Mouse (Mus musculus): ENCODE measurements around the gene Zfp106.
"Not testable (repeated sequence)": the region's sequence is repeated elsewhere in the genome, so short reads cannot be mapped to it uniquely, and the experiment has no call there.

The Zfp106 gene

DNA sequence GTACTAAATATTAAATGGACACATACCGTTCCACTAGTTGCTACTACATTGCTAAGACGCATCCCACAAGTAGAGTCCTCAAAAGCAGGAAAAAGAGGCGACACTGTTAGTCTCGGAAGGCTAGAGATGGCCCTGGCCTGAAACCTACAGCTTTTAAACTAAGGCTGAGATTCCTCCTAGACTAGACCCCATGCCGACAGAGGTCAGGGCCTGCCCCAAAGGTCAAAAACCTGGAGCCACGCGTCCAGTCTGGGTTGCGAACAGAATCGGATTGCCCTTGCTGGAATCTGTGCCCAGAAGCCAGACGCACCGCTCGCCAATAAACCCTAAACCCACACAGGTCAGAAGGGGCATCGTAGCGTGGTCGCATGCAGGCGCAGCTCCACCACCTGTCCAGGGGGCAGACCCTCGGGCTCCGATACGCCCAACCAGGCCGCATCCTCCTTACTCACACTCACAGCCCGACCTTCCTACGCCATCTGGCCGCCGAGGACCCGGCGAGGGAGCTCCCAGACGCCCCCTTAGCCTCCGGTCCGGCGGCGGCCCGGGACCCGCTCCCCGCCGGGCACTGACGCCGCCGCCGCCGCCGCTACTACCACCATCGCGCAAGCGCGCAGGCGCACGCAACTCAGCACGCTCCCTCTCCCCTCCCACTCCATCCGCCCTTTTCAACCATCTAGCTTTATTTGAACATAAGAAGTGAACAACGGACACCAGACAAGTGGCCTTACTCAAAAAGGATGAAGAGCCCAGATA, at the start of gene Zfp106:
Gene Zfp106, minus strand, starts transcription at position 609 of the 756 bp plus-strand sequence.
- peak; percentile 55 for DNase-seq (ENCODE audit: low spot score)

DNA sequence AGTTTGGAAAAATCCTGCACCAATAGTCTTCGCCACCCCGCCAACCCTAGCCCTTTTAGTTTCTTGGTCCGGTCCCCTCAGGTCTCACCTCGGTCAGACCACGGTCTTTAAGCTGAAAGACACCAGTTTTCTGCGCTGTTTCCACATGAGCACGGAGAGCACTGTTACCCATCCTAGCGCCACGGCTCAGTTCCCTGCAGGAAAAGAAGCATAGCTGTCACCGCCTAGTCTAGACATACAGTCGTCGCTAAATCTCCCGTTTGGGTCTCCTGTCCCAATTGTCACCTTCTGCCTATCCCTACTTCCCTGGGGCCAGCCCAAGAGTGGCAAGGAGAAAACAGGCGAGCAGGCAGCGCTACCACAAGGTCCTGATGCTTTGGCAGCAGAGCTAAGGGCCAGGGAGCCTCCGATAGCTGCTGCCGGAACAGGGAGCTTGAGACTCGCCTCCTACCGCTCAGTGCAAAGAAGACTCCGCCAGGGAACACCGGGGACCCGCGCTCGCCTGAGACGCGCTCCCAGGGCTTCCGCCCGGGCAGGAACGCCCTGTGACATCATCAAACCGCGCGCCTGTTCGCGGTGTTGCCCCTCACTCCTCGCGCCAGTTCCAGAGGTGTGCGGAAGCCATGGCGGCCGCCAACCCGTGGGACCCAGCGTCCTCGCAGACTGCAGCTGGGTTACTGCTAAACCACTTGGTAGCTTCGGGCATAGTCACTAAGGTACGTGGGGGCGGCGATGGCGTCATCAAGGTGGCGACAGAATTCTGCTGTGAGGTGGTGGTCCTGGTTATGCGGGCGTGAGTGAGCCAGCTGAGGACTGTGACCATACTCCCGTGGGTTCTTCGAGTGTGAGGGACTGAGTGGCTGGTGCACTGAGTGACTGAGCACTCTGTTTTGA, 45.4 kb upstream of the Zfp106 start, which contains the start of the genes Haus2 and Lrrc57:
Gene Haus2, plus strand, starts transcription at position 554 of the 894 bp plus-strand sequence.
Gene Lrrc57, minus strand, starts transcription at position 691 of the 894 bp plus-strand sequence.
- peak; percentile 75 for DNase-seq (ENCODE audit: low spot score)

DNA sequence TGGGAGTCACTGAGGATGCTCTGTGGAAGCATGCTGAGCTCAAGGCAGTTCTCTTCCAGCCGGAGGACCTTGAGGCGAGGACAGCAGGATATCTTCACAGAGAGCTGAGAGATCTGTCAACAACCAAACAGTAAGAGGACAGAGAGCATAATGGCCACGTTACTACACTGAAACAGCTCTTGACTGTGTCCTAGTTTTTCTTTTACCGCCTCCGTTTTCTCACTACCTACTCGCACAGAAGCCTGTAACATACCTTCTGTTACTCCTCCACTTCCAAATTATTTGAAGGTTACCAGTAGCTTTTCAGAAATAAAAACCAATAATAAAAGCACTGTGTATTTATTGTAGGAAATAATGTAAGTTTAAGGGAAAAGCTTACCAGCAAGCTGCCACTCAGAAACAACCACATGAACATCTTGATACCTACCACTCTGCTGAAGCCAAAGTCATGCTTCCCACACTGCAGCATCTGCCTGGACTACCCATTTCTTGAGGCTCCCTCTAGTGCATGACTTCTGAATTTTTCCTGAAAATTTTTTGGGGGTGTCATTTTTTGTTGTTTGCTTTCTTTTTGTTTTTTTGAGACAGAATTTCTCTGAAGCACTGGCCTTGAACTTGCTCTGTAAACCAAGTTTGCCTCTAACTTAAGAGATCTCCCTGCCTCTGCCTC, 42.5 kb upstream of the Zfp106 start:
- no peak for DNase-seq (ENCODE audit: low spot score)

DNA sequence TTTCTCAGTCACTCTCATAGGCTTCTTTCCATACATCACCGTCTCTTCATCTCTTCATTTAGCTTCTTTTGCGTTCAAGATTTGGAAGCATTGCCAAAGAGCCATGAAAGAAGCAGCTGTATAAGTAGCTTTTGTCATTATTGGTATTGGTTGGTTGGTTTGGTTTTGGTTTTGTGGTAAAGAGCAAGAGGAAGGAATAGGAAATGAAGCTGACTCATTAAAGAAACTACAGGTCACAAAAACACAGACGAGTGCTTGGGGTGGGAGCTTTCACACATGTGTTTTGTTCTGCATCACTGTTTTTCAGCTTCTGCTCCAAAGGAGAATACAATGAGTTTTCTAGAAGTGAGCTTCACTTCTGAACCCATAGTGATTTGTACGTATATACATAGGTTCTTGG, 35.9 kb upstream of the Zfp106 start:
- no peak for DNase-seq (ENCODE audit: low spot score)

DNA sequence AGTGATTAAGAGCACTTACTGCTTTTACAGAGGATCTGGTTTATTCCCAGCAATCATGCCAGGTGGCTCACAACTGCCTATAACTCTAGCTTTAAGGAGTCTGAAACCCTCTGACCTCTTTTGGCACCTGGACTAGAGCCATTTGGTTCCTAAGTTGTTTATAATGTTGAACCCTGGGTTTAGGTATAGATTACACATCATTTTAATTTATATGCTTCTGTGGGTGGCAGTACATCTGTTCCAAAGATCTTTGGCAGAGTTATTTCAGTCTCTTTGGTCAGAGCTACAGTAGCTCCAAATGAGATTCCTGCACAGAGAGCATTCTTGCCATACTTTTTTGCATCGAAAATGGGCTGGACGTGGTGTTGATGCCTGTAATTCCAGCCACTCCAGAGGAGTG, 34.1 kb upstream of the Zfp106 start:
- DNase-seq (ENCODE audit: low spot score): no peak

DNA sequence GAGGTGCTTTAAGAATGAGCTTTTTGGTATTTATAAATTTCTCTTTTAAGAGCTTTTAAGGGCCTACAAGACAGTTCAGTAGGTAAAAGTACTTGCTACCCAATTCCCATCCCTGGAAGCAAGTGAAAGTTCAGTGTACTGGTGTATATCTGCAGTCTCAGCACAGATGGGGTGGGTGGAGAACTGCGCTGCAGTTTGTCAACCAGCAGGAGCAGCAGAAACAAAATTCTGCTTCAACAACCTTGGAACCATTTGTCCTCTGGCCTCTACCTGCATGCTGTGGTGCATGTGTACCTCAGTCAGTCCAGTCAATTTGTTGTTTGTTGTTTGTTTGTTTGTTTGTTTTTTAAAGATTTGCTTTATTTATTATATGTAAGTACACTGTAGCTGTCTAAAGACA, 28.6 kb upstream of the Zfp106 start:
- DNase-seq (ENCODE audit: low spot score): no peak

DNA sequence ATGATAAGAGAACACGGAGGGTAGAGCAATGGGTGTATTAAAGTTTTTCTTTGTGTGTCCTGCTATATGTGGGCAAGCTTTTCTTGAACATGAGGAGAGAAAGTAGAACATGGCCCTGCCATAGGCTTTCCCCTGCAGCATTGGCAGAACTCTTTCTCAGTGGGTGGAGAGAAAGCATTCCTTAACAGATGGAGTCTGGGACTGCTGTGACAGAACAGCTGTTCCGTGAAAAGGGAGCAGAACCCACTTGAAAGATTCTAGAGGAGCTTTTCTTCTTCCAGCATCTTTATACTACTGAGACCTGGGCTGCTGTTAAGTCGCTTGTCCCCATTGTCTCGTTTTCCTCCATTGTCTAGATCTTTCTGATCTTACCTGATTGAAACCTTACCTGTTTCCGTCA, 26.1 kb upstream of the Zfp106 start:
- DNase-seq (ENCODE audit: low spot score): no peak

DNA sequence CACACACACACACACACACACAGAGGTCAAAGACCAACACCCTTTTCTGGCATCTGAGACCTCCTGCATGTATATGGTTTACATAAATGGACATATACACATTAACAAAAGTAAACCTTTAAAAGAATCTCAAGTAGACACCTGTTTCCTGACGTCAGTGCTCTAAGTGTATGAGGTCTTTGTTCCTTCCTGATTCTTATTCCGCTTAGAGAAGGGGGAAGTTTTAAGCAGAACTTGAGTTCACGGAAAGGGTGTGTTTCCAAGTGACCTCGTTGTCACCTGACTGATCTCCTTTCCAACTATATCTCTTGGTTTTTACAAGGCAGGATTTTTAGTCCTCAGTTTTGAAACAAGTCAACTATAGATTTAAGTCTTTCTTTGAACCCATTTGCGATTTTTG, 14.6 kb upstream of the Zfp106 start:
- DNase-seq (ENCODE audit: low spot score): no peak

DNA sequence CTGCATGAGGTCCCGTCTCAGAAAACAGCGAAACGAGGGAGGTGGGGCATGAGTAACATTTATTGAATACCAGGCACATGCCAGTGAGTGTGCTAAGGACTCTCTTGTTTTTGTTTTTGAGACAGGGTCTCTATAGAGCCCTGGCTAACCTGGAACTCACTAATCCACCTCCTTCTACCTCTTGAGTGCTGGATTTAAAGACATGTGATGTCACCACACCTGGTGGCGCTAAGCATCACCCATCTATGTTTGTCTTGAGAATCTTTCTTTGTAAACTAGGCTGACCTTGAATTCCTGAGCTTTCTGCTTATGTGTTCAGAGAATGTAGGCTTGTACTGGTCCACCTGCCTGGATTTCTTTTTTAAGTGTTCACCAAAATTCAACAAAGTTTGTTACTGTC, 14.2 kb upstream of the Zfp106 start:
- DNase-seq (ENCODE audit: low spot score): no peak

DNA sequence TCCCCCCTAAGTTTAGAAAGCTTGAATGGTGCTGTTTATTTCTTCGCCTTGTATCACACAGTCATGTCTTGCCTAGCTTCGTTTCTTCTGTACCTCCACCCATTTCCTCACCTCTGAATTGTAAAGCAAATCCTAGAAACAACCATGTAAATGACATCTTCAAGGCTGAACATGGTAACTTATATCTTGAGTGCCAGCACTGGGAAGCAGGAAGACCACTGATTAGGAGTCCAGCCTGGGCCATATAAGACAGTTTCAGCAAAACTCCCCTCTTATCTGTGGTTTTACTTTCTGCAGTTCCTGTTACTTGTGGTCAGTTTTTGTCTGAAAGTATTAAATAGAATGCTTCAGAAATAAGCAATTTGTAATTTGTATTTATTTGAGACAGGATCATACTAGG, 12.3 kb upstream of the Zfp106 start:
- DNase-seq (ENCODE audit: low spot score): no peak

DNA sequence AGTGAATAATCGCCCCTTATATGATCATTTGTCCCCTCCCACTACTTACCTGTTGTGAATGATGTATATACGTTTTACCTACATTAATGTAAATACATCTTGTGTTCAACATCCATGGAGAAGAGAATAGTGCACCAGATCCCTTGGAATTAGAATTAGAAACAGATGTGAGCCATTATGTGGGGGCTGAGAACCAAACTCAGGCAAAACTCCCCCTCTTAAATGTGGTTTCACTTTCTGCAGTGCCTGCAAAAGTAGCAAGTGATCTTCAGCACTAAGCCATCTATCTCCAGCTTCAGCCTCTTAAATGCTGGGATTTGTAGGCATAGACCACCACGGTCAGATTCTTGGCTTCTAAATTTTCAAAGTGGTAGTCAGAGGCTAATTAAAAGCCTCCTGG, 11.5 kb upstream of the Zfp106 start:
- no peak for DNase-seq (ENCODE audit: low spot score)

DNA sequence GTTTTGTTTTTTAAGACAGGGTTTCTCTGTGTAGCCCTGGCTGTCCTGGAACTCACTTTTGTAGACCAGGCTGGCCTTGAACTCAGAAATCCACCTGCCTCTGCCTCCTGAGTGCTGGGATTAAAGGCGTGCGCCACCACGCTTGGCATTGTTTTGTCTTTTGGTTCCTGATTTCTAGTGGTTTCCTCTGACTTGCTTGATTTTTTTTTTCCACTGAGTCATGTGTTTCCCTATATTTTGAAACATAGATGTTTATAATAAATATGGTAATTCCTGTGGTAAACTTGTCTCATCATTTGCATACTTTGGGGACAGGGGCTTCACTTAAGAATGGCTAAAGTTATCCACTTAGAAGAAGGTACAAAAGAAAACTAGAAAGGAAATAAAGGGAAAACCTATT, 8.5 kb upstream of the Zfp106 start:
- not testable (repeated sequence) for DNase-seq (ENCODE audit: low spot score)

DNA sequence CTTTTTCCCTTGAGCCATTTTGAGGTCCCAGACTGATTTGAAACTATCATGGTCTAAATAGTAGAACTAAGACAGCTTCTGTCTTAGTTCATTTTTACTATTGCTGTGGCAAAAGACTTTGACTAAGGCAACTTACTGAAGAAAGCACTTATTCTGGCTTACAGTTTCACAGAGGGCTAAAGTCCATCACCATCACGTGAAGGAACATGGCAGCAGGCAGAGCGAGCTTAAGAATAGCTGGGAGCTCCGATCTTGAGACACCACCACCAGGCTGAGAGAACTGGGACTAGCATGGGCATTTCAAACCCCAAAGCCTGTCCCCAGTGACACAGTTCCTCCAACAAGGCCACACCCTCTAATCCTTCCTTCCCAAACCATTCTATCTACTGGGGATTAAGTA, 7.4 kb upstream of the Zfp106 start:
- no peak for DNase-seq (ENCODE audit: low spot score)

DNA sequence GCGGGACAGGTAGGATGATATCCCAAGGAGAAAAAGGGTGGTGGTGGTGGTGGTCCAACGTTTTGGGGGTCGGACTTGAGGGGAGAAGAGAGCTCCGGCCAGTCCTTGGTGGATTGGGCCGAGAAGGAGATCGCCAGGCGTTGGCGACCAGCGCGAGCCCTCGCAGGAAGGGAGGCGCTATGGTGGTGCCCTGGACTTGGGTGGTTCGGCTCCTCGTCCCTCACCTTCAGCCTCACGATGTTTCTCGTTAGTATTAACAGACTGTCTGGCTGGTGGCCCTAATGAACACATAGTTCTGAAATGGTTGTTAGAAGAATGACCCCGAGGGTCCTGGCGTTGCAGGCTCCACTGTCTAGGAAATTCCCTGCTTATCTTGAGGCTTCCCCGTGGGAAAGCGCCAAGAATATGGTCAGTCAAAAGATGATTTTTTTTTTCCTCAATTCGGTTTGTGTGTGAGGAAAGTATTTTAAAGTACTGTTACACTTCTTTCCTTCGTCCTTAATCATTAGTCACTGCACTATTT, 4.2 kb upstream of the Zfp106 start:
- no peak for DNase-seq (ENCODE audit: low spot score)

DNA sequence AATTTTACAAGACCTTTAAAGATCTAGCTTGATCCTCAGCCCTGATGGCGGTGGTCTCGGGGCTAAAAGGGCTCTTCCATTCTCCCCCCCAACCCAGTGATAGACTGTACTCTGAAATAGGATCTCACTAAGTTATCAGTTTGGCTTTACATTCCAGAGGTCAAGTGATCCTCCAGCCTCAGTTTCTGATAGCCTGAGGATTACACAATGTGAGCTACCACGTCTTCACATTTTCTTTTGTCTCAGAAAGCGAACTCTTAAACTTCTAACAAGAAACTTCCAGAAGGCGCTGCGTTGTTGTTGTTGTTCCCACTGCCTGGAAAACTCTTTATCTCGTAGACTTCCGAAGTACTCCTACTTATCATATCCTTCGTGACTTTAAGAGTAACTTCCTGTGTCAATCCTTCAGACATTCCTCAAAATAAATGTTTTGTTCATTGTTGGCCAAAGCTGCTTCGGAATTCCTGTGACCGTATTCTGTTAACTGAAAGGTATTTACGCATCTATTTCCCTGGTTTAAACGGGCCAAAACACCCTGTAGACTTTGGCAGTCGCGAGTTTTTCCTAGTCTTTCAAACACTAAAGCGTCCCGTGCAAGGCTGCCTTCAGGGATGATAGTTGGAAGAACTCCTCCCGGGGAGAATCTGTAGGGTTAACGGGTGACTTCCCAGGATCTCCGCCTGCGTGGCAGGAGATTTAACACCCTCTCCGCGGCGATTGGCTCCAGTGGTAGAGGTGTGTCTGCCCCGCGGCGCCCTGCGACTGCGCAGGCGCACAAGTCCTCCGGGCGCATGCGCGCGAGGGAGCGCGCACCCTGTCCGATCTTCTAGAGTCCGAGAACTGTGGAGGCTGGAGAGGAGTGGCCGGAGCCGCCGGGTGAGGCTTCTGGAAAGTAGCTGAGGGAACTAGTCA, 3.5 kb upstream of the Zfp106 start, which contains the start of gene Snap23:
Gene Snap23, plus strand, starts transcription at position 786 of the 912 bp plus-strand sequence.
- DNase-seq (ENCODE audit: low spot score): peak; percentile 67

DNA sequence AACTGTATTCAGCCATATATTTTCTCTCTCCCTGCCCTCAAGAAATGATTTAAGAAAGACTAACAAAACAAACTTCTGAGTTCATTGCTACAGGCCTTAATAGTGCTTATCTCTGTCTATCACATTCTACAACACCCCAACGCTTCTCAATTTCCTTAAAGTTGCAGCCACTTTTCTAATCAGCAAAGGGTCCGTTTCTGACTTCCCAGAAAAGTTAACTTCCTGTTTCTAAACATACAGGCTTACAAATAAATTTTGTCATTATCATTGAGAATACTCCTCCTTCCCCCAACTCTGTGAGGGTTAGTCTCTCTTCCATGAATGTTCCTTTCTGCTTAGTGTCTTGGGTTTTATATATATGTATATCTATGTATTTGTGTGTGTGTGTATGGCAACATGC, 1.7 kb upstream of the Zfp106 start:
- DNase-seq (ENCODE audit: low spot score): no peak

DNA sequence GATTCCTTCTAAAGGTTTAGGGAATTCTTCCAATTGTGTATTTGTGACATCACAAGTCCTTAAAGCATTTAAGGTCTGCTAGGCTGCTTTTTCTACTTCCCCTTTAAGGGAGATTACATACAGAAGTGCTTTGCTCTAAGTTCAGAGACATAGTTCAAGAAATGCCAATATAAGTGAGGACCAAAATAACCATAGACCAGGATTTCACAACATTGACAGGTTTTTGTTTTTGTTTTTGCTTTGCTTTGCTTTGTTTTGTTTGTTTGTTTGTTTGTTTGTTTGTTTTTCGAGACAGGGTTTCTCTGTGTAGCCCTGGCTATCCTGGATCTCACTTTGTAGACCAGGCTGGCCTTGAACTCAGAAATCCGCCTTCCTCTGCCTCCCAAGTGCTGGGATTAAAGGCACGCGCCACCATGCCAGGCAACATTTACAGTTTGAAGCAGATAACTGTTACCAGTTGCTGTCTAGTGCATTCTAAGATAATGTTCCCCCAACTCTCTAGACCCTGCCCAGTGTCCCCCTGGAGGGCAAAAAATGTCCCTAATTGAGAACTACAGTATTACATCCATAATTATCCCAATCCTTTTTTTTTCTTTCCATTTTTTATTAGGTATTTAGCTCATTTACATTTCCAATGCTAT, 1.0 kb upstream of the Zfp106 start:
- not testable (repeated sequence) for DNase-seq (ENCODE audit: low spot score)

DNA sequence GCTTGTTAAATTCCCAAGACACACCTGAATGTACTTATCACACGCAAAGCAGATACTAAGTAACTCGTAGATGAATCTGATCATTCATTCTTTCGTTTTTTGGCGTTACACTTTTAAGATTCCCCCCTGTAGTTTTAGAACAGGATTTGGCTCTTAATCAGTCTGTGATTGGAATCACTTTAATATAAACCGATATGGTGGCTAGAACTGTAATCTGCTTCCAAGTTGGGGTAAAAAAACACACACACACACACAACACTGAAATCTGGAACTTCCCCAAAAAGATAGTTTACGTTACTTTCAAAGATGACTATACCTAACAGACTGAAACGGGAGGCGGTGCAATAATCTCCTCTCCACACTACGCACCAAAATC, 796 bp downstream of the Zfp106 start:
- no peak for DNase-seq (ENCODE audit: low spot score)

DNA sequence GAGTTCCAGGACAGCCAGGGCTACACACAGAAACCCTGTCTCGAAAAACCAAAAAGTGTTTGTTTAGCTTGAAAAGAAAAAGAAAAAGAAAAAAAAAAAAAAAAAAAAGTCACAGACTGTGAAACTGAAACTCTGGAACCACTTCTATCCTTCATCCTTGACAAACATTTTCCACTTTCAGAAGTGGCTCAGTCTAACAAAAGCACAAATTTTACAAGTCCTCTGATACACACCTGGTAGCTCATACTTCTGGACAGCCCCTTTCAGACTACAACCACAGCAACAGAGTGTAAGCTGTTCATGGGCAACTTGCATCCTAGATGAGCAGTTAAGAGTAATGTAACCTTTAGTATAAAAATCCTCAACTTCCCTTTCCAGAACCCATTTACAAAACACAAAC, 2.1 kb downstream of the Zfp106 start:
- no peak for DNase-seq (ENCODE audit: low spot score)

DNA sequence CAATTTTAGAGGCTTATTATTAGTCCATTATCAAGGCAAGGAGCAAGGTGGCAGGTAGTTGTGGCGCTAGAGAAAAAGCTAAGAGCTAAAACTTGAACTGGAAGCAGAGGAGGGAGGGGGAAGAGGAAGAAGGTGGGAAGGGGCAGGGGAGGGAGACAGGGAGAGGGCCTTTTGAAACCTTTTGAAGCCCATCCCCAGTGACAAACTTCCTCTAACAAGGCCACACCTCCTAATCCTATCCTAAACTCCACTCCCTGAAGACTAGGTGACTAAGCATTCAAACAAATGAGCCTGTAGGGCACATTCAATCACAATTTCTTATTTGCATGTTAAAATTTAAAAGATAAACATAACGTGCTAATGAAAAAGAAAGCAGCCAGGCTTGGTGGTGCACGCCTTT, 4.8 kb downstream of the Zfp106 start:
- no peak for DNase-seq (ENCODE audit: low spot score)

DNA sequence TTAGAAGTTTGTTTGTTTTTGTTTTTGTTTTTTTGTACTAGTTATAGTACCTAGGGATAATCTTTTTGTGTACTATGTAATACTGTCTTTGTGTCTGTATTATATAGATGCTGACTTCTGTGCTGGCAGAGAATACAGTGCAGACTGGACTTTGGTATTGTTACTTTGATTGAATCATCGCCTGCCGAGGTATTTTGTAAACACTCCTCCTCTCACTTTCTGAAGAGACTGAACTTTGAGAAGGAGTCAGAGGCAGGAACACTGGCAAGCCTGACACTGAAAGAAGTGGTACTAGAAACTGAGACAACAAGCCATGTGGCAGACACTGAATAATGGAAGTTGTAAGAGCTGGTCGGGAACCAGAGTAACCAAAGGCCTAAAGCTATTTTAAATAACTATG, 6.8 kb downstream of the Zfp106 start:
- no peak for DNase-seq (ENCODE audit: low spot score)

Measured in urinary bladder, postnatal 10 days (tissue).